Mouse (Mus musculus) inflammation-experienced regulatory T-cells, adult 6 months (primary cell): ENCODE results near the gene Kmo. TPM values are rescaled to one million over a fixed set of nuclear protein-coding genes. Genes with fewer than 3 reads are reported as not detected.
A peak's percentile ranks its signal among the peaks of the same experiment; 100 is the strongest.

ENCODE experiments used
- ATAC-seq: one replicate; pipeline ENCODE4 v1.8.0; 2017
- polyA plus RNA-seq, 3 experiments: library from polyadenylated mRNA; unstranded; fragments of 100-300 nt; shearing (Covaris generic); gene quantifications; one replicate each; pipeline ENCODE4 v1.2.1; 2017

The Kmo gene
- polyA plus RNA-seq, 3 experiments from 2014 or later: 0.48 to 7.3 (median 0.88) TPM

GRCm38 (mm10) chr1:175632470-175632869, 12.3 kb downstream of the Kmo start:
- no peak for ATAC-seq

- no peak for ATAC-seq
These were observed 17.5 kb downstream of the Kmo start for GRCm38 (mm10) chr1:175637677-175638076.

GRCm38 (mm10) chr1:175639072-175639471, 18.9 kb downstream of the Kmo start:
- ATAC-seq: no peak

- ATAC-seq: no peak
These were observed 20.4 kb downstream of the Kmo start for GRCm38 (mm10) chr1:175640435-175641150.

- ATAC-seq: no peak
These were observed 23.5 kb downstream of the Kmo start for GRCm38 (mm10) chr1:175643496-175644265.

GRCm38 (mm10) chr1:175646952-175647351, 26.8 kb downstream of the Kmo start:
- no peak for ATAC-seq

GRCm38 (mm10) chr1:175648615-175649014, 28.4 kb downstream of the Kmo start:
- no peak for ATAC-seq

GRCm38 (mm10) chr1:175659900-175660299, 39.7 kb downstream of the Kmo start:
- ATAC-seq: no peak

- peak; percentile 71 for ATAC-seq
These were observed 48.7 kb downstream of the Kmo start for GRCm38 (mm10) chr1:175668666-175669405.

- ATAC-seq: no peak
These were observed 49.3 kb downstream of the Kmo start for GRCm38 (mm10) chr1:175669456-175669855.

- ATAC-seq: no peak
These were observed 49.9 kb downstream of the Kmo start for GRCm38 (mm10) chr1:175670042-175670441.

GRCm38 (mm10) chr1:175671626-175672025, 51.4 kb downstream of the Kmo start:
- ATAC-seq: no peak

- no peak for ATAC-seq
These were observed 53.6 kb downstream of the Kmo start for GRCm38 (mm10) chr1:175673563-175674325.

- ATAC-seq: no peak
These were observed 54.9 kb downstream of the Kmo start for GRCm38 (mm10) chr1:175675116-175675515.

- ATAC-seq: no peak
These were observed 57.3 kb downstream of the Kmo start for GRCm38 (mm10) chr1:175677459-175677858.

- no peak for ATAC-seq
These were observed 60.8 kb downstream of the Kmo start for GRCm38 (mm10) chr1:175680995-175681394.

GRCm38 (mm10) chr1:175691686-175692245, 71.6 kb downstream of the Kmo start:
- peak; percentile 5 for ATAC-seq

GRCm38 (mm10) chr1:175692246-175692996, 72.2 kb downstream of the Kmo start, which contains the start of the genes Opn3 and Chml:
Gene Opn3 (minus strand): TSS chr1:175692776.
Gene Chml (minus strand): TSS chr1:175692901.
- peak; percentile 92 for ATAC-seq

- ATAC-seq: no peak
These were observed 72.8 kb downstream of the Kmo start for GRCm38 (mm10) chr1:175692997-175693361.

GRCm38 (mm10) chr1:175693429-175693960, 73.3 kb downstream of the Kmo start:
- ATAC-seq: no peak

GRCm38 (mm10) chr1:175698293-175698692, 78.1 kb downstream of the Kmo start, which contains the start of gene Wdr64:
Gene Wdr64 (plus strand): TSS chr1:175698593.
- no peak for ATAC-seq
